17 mouse cellular contexts compared by ENCODE assay signal in the genomic region with DNA sequence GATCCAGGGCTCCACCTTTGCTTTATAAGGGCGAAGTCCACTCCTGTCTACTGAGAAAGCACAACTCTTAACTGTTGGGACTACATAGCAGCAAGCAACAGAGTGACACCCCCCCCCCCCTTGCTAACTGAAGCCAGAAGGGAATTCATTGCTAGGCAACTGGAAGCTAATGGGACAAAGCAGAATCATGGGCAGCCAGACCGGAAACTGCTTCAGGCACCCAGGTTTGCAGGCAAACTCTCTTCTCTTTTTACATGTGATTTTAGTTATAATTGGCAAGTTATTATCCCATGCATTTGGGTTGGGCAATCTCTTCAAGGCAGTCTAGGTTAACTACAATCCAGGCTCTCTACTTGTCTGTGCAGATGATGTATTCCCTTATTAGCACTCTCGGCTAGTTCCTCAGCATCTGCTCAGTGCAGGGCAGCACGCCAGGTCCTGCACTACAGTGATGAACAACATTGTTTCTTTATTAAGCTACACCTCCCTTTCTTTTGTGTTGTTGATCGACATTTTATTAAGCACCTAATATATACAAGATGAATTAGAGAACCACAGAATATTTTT.
DNase-seq lines count a peak whose midpoint lies in the region; ATAC-seq and TF ChIP-seq lines count a peak whose summit lies in the region.
"Had no signal": no experiment of that assay in that cellular context is flagged by ENCODE, and none has a peak within 500 bp of the region (broad histone marks: within the 10 kb centered on the region; RNA-seq: fewer than 3 reads in every experiment).

No protein-coding gene starts in this region.

- WGBS in hindbrain, embryonic 16.5 days = 50% methylated on average over 5 of the region's 5 CpGs
- 71% methylated on average over 5 of the region's 5 CpGs for WGBS in lung, postnatal 0 days

- no peaks in the 10 kb centered on the region for H3K36me3 ChIP-seq in hindbrain, embryonic 16.5 days (ENCODE audit: control insufficient read depth, insufficient read depth, low read length)
- H3K36me3 ChIP-seq in lung, postnatal 0 days (ENCODE audit: insufficient read depth, low read length) = no peaks in the 10 kb centered on the region
- H3K36me3 ChIP-seq: heart, embryonic 13.5 days; intestine, embryonic 15.5 days; limb, embryonic 12.5 days had no signal

- H3K27me3 ChIP-seq in hindbrain, embryonic 16.5 days (replicated peaks; ENCODE audit: control insufficient read depth, insufficient read depth, low read length) = no peaks in the 10 kb centered on the region
- H3K27me3 ChIP-seq in lung, postnatal 0 days (replicated peaks; ENCODE audit: insufficient read depth, low read length) = no peaks in the 10 kb centered on the region
- H3K27me3 ChIP-seq: heart, embryonic 13.5 days; intestine, embryonic 15.5 days; limb, embryonic 12.5 days had no signal

- no peak overlapping the region for H3K4me3 ChIP-seq in hindbrain, embryonic 16.5 days (ENCODE audit: low read length)
- no peak overlapping the region for H3K4me3 ChIP-seq in lung, postnatal 0 days (ENCODE audit: low read depth, low read length)
- H3K4me3 ChIP-seq: heart, embryonic 13.5 days; intestine, embryonic 15.5 days; limb, embryonic 12.5 days had no signal

- no peak for TF ChIP-seq EP300 in lung, postnatal 0 days (IDR thresholded peaks at IDR 0.05)

- H3K27ac ChIP-seq in hindbrain, embryonic 16.5 days (ENCODE audit: low read depth, low read length) = no peak overlapping the region
- no peak overlapping the region for H3K27ac ChIP-seq in lung, postnatal 0 days (ENCODE audit: low read length)
- H3K27ac ChIP-seq: heart, embryonic 13.5 days; intestine, embryonic 15.5 days; limb, embryonic 12.5 days; liver, embryonic 14.5 days had no signal

- peak; percentile 53; the same call in 1 of the 2 replicates for ATAC-seq in hindbrain, embryonic 16.5 days
- ATAC-seq in lung, postnatal 0 days = no peak
- ATAC-seq: intestine, embryonic 15.5 days; midbrain, embryonic 16.5 days had no signal

- no peak overlapping the region for H3K4me2 ChIP-seq in hindbrain, embryonic 16.5 days (ENCODE audit: low read length)
- H3K4me2 ChIP-seq in lung, postnatal 0 days (replicated peaks; ENCODE audit: low read depth, low read length) = no peak overlapping the region
- H3K4me2 ChIP-seq: heart, embryonic 13.5 days; intestine, embryonic 15.5 days; limb, embryonic 12.5 days had no signal

- DNase-seq in cerebellum, postnatal 10 days = peak; percentile 35 to 45
- DNase-seq in cerebellum, postnatal 4 days (ENCODE audit: low spot score in 2 of 2) = no peak
- DNase-seq in layer of hippocampus, adult 11-12 months (ENCODE audit: low spot score) = peak; percentile 29
- DNase-seq in layer of hippocampus, postnatal 10 days (ENCODE audit: low spot score in 2 of 2) = no peak
- DNase-seq in Muller cell, postnatal 12 days (ENCODE audit: inconsistent ontology term) = peak; percentile 73
- no peak for DNase-seq in lung, postnatal 0 days (ENCODE audit: low spot score)
- DNase-seq: adrenal gland, postnatal 25 days; B cell, adult 2 months; heart, adult 11 months; heart, postnatal 36 days; thymus, adult 2 months had no signal

- H3K4me1 ChIP-seq in hindbrain, embryonic 16.5 days (ENCODE audit: control insufficient read depth, insufficient read depth, low read depth, low read length) = no peaks in the 10 kb centered on the region; the same call in 1 of the 2 replicates
- H3K4me1 ChIP-seq in lung, postnatal 0 days (ENCODE audit: insufficient read depth, low read depth, low read length) = no peaks in the 10 kb centered on the region
- H3K4me1 ChIP-seq: heart, embryonic 13.5 days; intestine, embryonic 15.5 days; limb, embryonic 12.5 days had no signal

- no peak for TF ChIP-seq CTCF in lung, postnatal 0 days (IDR thresholded peaks at IDR 0.05)

- no peak overlapping the region for H3K9ac ChIP-seq in hindbrain, embryonic 16.5 days (ENCODE audit: low read depth, low read length)
- H3K9ac ChIP-seq in lung, postnatal 0 days (replicated peaks; ENCODE audit: low read depth) = no peak overlapping the region
- H3K9ac ChIP-seq: heart, embryonic 13.5 days; intestine, embryonic 15.5 days; limb, embryonic 12.5 days; liver, embryonic 14.5 days had no signal

- no peaks in the 10 kb centered on the region for H3K9me3 ChIP-seq in hindbrain, embryonic 16.5 days (ENCODE audit: control insufficient read depth, low read length)
- H3K9me3 ChIP-seq in lung, postnatal 0 days (ENCODE audit: low read length) = no peaks in the 10 kb centered on the region
- H3K9me3 ChIP-seq: heart, embryonic 13.5 days; intestine, embryonic 15.5 days; limb, embryonic 12.5 days had no signal

Comparison
In these comparisons a context has a peak if more than half of its experiments do, and no peak if none do; other contexts are left out.
1. DNase-seq: peak in cerebellum, postnatal 10 days (2 of 2), layer of hippocampus, adult 11-12 months (single experiment) and Muller cell, postnatal 12 days (single experiment); none in cerebellum, postnatal 4 days (0 of 2), layer of hippocampus, postnatal 10 days (0 of 2) and lung, postnatal 0 days (single experiment).